Mouse (Mus musculus) splenic B cell, adult 2 months (primary cell): ENCODE measurements around the gene Gm20388.

Experiments used
- DNase-seq: peaks from one replicate; pipeline ENCODE4 v3.0.0-alpha.2; 2011; ENCODE audit warnings: low read depth, low spot score
- H3K27me3 ChIP-seq: 2 replicates; pipeline ENCODE4 v1.6.1; 2012; ENCODE audit warnings: mild to moderate bottlenecking, low read length, moderate library complexity, mixed read lengths; ENCODE audit not compliant: control insufficient read depth, poor library complexity, insufficient read depth, severe bottlenecking
- H3K36me3 ChIP-seq: 2 replicates; pipeline ENCODE4 v1.6.1; 2012; ENCODE audit warnings: mild to moderate bottlenecking, low read length, moderate library complexity, mixed read lengths; ENCODE audit not compliant: control insufficient read depth, poor library complexity, insufficient read depth, severe bottlenecking

Gene Gm20388

GRCm38 (mm10) chr8:121850436-121850820 lies 1939.8 kb downstream of the Gm20388 start:
- H3K27me3 ChIP-seq = no peaks in the 10 kb centered on the region

GRCm38 (mm10) chr8:121850821-121851470 lies 1940.3 kb downstream of the Gm20388 start:
- Histone ChIP-seq H3K36me3 (no peaks in the 10 kb centered on the region), H3K27me3 (no peaks in the 10 kb centered on the region)
- peak; percentile 95 for DNase-seq

More at GRCm38 (mm10) chr8:121850436-121850820, 1939.8 kb downstream of the Gm20388 start:
- no peaks in the 10 kb centered on the region for H3K36me3 ChIP-seq
- DNase-seq = no peak

GRCm38 (mm10) chr8:121851716-121852115 lies 1941.1 kb downstream of the Gm20388 start:
- no peak for DNase-seq
- Histone ChIP-seq H3K27me3 (no peaks in the 10 kb centered on the region), H3K36me3 (no peaks in the 10 kb centered on the region)

- no peak for DNase-seq
- H3K27me3 ChIP-seq = no peaks in the 10 kb centered on the region
- H3K36me3 ChIP-seq = no peaks in the 10 kb centered on the region
Observed at GRCm38 (mm10) chr8:121852464-121852863, 1941.8 kb downstream of the Gm20388 start.

- Histone ChIP-seq H3K27me3 (no peaks in the 10 kb centered on the region), H3K36me3 (no peaks in the 10 kb centered on the region)
- DNase-seq = no peak
Observed at GRCm38 (mm10) chr8:121853586-121853985, 1942.9 kb downstream of the Gm20388 start.

- no peak for DNase-seq
Observed at GRCm38 (mm10) chr8:121856071-121856746, 1945.6 kb downstream of the Gm20388 start.

GRCm38 (mm10) chr8:121857331-121857730 lies 1946.7 kb downstream of the Gm20388 start:
- Histone ChIP-seq H3K36me3 (no peaks in the 10 kb centered on the region), H3K27me3 (no peaks in the 10 kb centered on the region)
- no peak for DNase-seq

More at GRCm38 (mm10) chr8:121856071-121856746, 1945.6 kb downstream of the Gm20388 start:
- no peaks in the 10 kb centered on the region for H3K36me3 ChIP-seq
- no peaks in the 10 kb centered on the region for H3K27me3 ChIP-seq

GRCm38 (mm10) chr8:121857747-121858146 lies 1947.1 kb downstream of the Gm20388 start:
- Histone ChIP-seq H3K27me3 (no peaks in the 10 kb centered on the region), H3K36me3 (no peaks in the 10 kb centered on the region)
- DNase-seq = no peak

GRCm38 (mm10) chr8:121861276-121861675 lies 1950.6 kb downstream of the Gm20388 start:
- H3K27me3 ChIP-seq = no peaks in the 10 kb centered on the region
- no peaks in the 10 kb centered on the region for H3K36me3 ChIP-seq
- DNase-seq = no peak

- DNase-seq = no peak
- Histone ChIP-seq H3K27me3 (no peaks in the 10 kb centered on the region), H3K36me3 (no peaks in the 10 kb centered on the region)
Observed at GRCm38 (mm10) chr8:121861806-121862548, 1951.3 kb downstream of the Gm20388 start.

GRCm38 (mm10) chr8:121865356-121865755 lies 1954.7 kb downstream of the Gm20388 start:
- no peaks in the 10 kb centered on the region for H3K36me3 ChIP-seq
- DNase-seq = no peak
- H3K27me3 ChIP-seq = no peaks in the 10 kb centered on the region

- DNase-seq = no peak
- Histone ChIP-seq H3K36me3 (no peaks in the 10 kb centered on the region), H3K27me3 (no peaks in the 10 kb centered on the region)
Observed at GRCm38 (mm10) chr8:121868196-121868595, 1957.6 kb downstream of the Gm20388 start.

- Histone ChIP-seq H3K27me3 (no peaks in the 10 kb centered on the region), H3K36me3 (no peaks in the 10 kb centered on the region)
- no peak for DNase-seq
Observed at GRCm38 (mm10) chr8:121868896-121869295, 1958.3 kb downstream of the Gm20388 start.

- no peak for DNase-seq
- Histone ChIP-seq H3K36me3 (no peaks in the 10 kb centered on the region), H3K27me3 (no peaks in the 10 kb centered on the region)
Observed at GRCm38 (mm10) chr8:121870190-121870589, 1959.5 kb downstream of the Gm20388 start.

- Histone ChIP-seq H3K36me3 (no peaks in the 10 kb centered on the region), H3K27me3 (no peaks in the 10 kb centered on the region)
- DNase-seq = no peak
Observed at GRCm38 (mm10) chr8:121871833-121872440, 1961.3 kb downstream of the Gm20388 start.
